Mouse (Mus musculus) hindbrain, embryonic 12.5 days (tissue): ENCODE data around the gene Rap2a. TPM values are rescaled to one million over a fixed set of nuclear protein-coding genes. Genes with fewer than 3 reads are reported as not detected.

Source experiments
- polyA plus RNA-seq: library from polyadenylated mRNA; unstranded; fragments of >200 nt; fragmentation: Nextera tagmentation; extraction: Ambion mirVana; gene quantifications from 2 replicates; pipeline ENCODE4 v1.2.1, GENCODE M21; 2016

Gene Rap2a
- polyA plus RNA-seq, 1 experiment from 2014 or later = 22.4 TPM

Other genes with a start within 250 kb of the Rap2a start
- gene Mbnl2, start 202.8 kb upstream of the Rap2a start, polyA plus RNA-seq = 47.2 and 60.3 TPM in 2 replicates